Mouse (Mus musculus): ENCODE results near the gene Hist1h4j. TPM values are rescaled to one million over a fixed set of nuclear protein-coding genes. Genes with fewer than 3 reads are reported as not detected.
A peak's percentile ranks its signal among the peaks of the same experiment; 100 is the strongest.
"Not testable (repeated sequence)": the region's sequence is repeated elsewhere in the genome, so short reads cannot be mapped to it uniquely, and the experiment has no call there.

The Hist1h4j gene
- total RNA-seq, 2 experiments from 2014 or later, result 13.5 to 16.2 TPM

- intact Hi-C loops (cut with DNase I), result not testable (repeated sequence)
- DNase-seq (ENCODE audit: extremely low spot score in 1 of 2, low spot score in 2 of 2), result peak; percentile 47 to 84
Measured at GRCm38 (mm10) chr13:21721757-21722372, 13.0 kb upstream of the Hist1h4j start, which contains the start of gene Hist1h2bm. Hist1h2bm (plus strand) TSS chr13:21722044.

GRCm38 (mm10) chr13:21722373-21722925, 12.4 kb upstream of the Hist1h4j start:
- intact Hi-C loops (cut with DNase I), result no loop called here
- no peak for DNase-seq (ENCODE audit: extremely low spot score in 1 of 2, low spot score in 2 of 2)

GRCm38 (mm10) chr13:21722993-21723836, 11.6 kb upstream of the Hist1h4j start:
- no peak for DNase-seq (ENCODE audit: extremely low spot score in 1 of 2, low spot score in 2 of 2)
- intact Hi-C loops (cut with DNase I), result no loop called here

GRCm38 (mm10) chr13:21727948-21728572, 6.8 kb upstream of the Hist1h4j start:
- no peak for DNase-seq (ENCODE audit: extremely low spot score in 1 of 2, low spot score in 2 of 2)
- intact Hi-C loops (cut with DNase I), result no loop called here

GRCm38 (mm10) chr13:21729544-21729943, 5.3 kb upstream of the Hist1h4j start:
- intact Hi-C loops (cut with DNase I), result no loop called here
- DNase-seq (ENCODE audit: extremely low spot score in 1 of 2, low spot score in 2 of 2), result no peak

- DNase-seq (ENCODE audit: extremely low spot score in 1 of 2, low spot score in 2 of 2), result no peak
- intact Hi-C loops (cut with DNase I), result no loop called here
Measured at GRCm38 (mm10) chr13:21733466-21733865, 1.4 kb upstream of the Hist1h4j start.

GRCm38 (mm10) chr13:21734010-21734905, 606 bp upstream of the Hist1h4j start:
- intact Hi-C loops (cut with DNase I), result loop anchor here (2.0 kb wide), 1 partner anchor 19 kb away; no protein-coding TSS in a partner anchor
- DNase-seq (ENCODE audit: extremely low spot score in 1 of 2, low spot score in 2 of 2), result peak; percentile 77 to 79

- intact Hi-C loops (cut with DNase I), result no loop called here
- no peak for DNase-seq (ENCODE audit: extremely low spot score in 1 of 2, low spot score in 2 of 2)
Measured at GRCm38 (mm10) chr13:21745006-21745405, 10.1 kb downstream of the Hist1h4j start.

- no peak for DNase-seq (ENCODE audit: extremely low spot score in 1 of 2, low spot score in 2 of 2)
- intact Hi-C loops (cut with DNase I), result no loop called here
Measured at GRCm38 (mm10) chr13:21749387-21750158, 14.7 kb downstream of the Hist1h4j start.

GRCm38 (mm10) chr13:21750159-21751017, 15.5 kb downstream of the Hist1h4j start, which contains the start of gene Hist1h4k:
Hist1h4k (minus strand) TSS chr13:21750505.
- intact Hi-C loops (cut with DNase I), result not testable (repeated sequence)

GRCm38 (mm10) chr13:21751417-21751816, 16.6 kb downstream of the Hist1h4j start:
- no peak for DNase-seq (ENCODE audit: extremely low spot score in 1 of 2, low spot score in 2 of 2)
- intact Hi-C loops (cut with DNase I), result no loop called here

More at GRCm38 (mm10) chr13:21750159-21751017, 15.5 kb downstream of the Hist1h4j start, which contains the start of gene Hist1h4k:
- peak; percentile 92 to 94 for DNase-seq (ENCODE audit: extremely low spot score in 1 of 2, low spot score in 2 of 2)

- no peak for DNase-seq (ENCODE audit: extremely low spot score in 1 of 2, low spot score in 2 of 2)
- intact Hi-C loops (cut with DNase I), result no loop called here
Measured at GRCm38 (mm10) chr13:21751827-21752226, 17.0 kb downstream of the Hist1h4j start.

- intact Hi-C loops (cut with DNase I), result no loop called here
- DNase-seq (ENCODE audit: extremely low spot score in 1 of 2, low spot score in 2 of 2), result no peak
Measured at GRCm38 (mm10) chr13:21752356-21752755, 17.5 kb downstream of the Hist1h4j start.

GRCm38 (mm10) chr13:21753051-21753523, 18.2 kb downstream of the Hist1h4j start:
- intact Hi-C loops (cut with DNase I), result no loop called here
- no peak for DNase-seq (ENCODE audit: extremely low spot score in 1 of 2, low spot score in 2 of 2)

- intact Hi-C loops (cut with DNase I), result not testable (repeated sequence)
- peak; percentile 48 to 87 for DNase-seq (ENCODE audit: extremely low spot score in 1 of 2, low spot score in 2 of 2)
Measured at GRCm38 (mm10) chr13:21753524-21754285, 18.8 kb downstream of the Hist1h4j start, which contains the start of the genes Hist1h2ak and Hist1h2bn. Hist1h2ak (minus strand) TSS chr13:21753827. Hist1h2bn (plus strand) TSS chr13:21754123.

Measured in left cerebral cortex, postnatal 10 days (tissue).